Mouse (Mus musculus): ENCODE results near the gene Adh5.

DNA sequence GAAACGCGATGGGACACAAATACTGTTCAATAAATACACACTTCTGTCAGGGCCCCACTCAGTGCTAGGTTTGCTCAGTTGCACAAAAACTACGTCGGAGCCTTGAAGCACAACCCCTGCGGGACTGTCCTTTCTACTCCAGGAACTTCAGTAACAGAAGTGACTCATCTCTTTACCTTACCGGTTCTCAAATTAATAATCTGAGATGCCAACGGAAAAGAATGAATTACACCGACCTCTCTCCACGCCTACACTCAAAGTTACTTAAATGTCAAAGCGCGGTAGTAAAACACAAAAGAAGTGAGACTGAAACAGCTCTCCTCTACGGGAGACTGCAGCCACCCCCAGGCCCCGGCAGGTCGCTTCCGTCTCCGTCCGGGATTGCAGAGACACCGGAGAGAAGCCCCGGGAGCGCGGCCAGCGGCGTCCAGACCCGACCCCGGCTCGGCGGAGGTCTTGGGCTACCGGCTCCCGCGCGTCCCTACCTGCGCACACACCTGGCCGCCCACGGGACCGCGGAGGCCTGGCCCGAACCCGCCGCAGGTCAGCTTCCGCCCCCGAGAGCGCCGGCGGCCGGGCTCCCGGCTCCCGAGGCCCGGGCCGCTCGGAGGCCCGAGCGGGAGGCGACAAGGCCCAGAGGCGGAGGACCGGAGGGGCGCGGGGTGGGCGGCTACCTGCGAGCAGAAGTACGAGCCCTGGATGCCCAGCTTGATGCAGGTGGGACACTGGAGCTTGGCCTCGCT lies 45.9 kb downstream of the Adh5 start:
- TF ChIP-seq CTCF (IDR thresholded peaks at IDR 0.05; ENCODE audit: low read depth, low read length), result no peak
- no peak for TF ChIP-seq TAL1 (conservative IDR thresholded peaks at IDR 0.05; ENCODE audit: low read depth, low read length)
- no peak for TF ChIP-seq GATA1 (IDR thresholded peaks at IDR 0.05; ENCODE audit: borderline replicate concordance, low read length)
- TF ChIP-seq GATA2 (IDR thresholded peaks at IDR 0.05; ENCODE audit: borderline replicate concordance, low read depth, low read length), result no peak
